Mouse (Mus musculus) neural tube, embryonic 12.5 days (tissue): Measurements from ENCODE around the gene Cst3. TPM values are rescaled to one million over a fixed set of nuclear protein-coding genes. Genes with fewer than 3 reads are reported as not detected.

Experiments used
- ATAC-seq: fragments of 200-750 bp; cut with Nextera tagmentation; 2 replicates; pipeline ENCODE4 v1.8.0; 2017; ENCODE audit warnings: low read depth, mild to moderate bottlenecking, moderate TSS enrichment, moderate library complexity; ENCODE audit not compliant: low FRiP score
- H3K27ac ChIP-seq: fragments of 300-500 bp; sonication (generic); 2 replicates; pipeline ENCODE4 v1.5.1; 2016
- H3K27me3 ChIP-seq: fragments of 300-500 bp; sonication (generic); replicated peaks from 2 replicates; pipeline ENCODE4 v1.6.1; 2016; ENCODE audit warnings: mild to moderate bottlenecking
- H3K36me3 ChIP-seq: fragments of 300-500 bp; sonication (generic); 2 replicates; pipeline ENCODE4 v1.6.1; 2016; ENCODE audit warnings: mild to moderate bottlenecking
- H3K4me1 ChIP-seq: fragments of 300-500 bp; sonication (generic); 2 replicates; pipeline ENCODE4 v1.6.1; 2016
- H3K4me2 ChIP-seq: fragments of 300-500 bp; sonication (generic); replicated peaks from 2 replicates; pipeline ENCODE4 v1.6.1; 2016; ENCODE audit warnings: mild to moderate bottlenecking
- H3K4me3 ChIP-seq: fragments of 300-500 bp; sonication (generic); 2 replicates; pipeline ENCODE4 v1.5.1; 2016
- H3K9ac ChIP-seq: fragments of 300-500 bp; sonication (generic); 2 replicates; pipeline ENCODE4 v1.6.1; 2016; ENCODE audit warnings: mild to moderate bottlenecking
- H3K9me3 ChIP-seq: fragments of 300-500 bp; sonication (generic); 2 replicates; pipeline ENCODE4 v1.6.1; 2016; ENCODE audit warnings: mild to moderate bottlenecking
- WGBS: fragments of 180-500 bp; shearing (Covaris S2); methylation state at CpG from one replicate; pipeline ENCODE4 v1.1.7; 2016; 5-methylcytosine and 5-hydroxymethylcytosine counted together
- polyA plus RNA-seq: library from polyadenylated mRNA; unstranded; fragments of >200 nt; fragmentation: Nextera tagmentation; extraction: Ambion mirVana; gene quantifications from 2 replicates; pipeline ENCODE4 v1.2.1, GENCODE M21; 2016

The Cst3 gene
- polyA plus RNA-seq, 1 experiment from 2014 or later, result 332 TPM

- Histone ChIP-seq H3K4me2 (peak overlapping the region; percentile 87), H3K9me3 (no peaks in the 10 kb centered on the region), H3K9ac (peak overlapping the region; percentile 82), H3K36me3 (peaks cover 22% of the 10 kb centered on the region), H3K27ac (peak overlapping the region; percentile 46; the same call in 1 of the 2 replicates), H3K4me3 (peak overlapping the region; percentile 86), H3K27me3 (no peaks in the 10 kb centered on the region), H3K4me1 (peaks cover 27% of the 10 kb centered on the region)
- ATAC-seq, result peak; percentile 81
- WGBS, result 2% methylated on average over 34 of the region's 34 CpGs
Measured at GRCm38 (mm10) chr2:148874617-148875334, 716 bp downstream of the Cst3 start.

- H3K9me3 ChIP-seq, result no peaks in the 10 kb centered on the region
- H3K4me2 ChIP-seq, result peak overlapping the region; percentile 87
- no peaks in the 10 kb centered on the region for H3K27me3 ChIP-seq
- H3K9ac ChIP-seq, result peak overlapping the region; percentile 82
- WGBS, result 68% methylated on average over 3 of the region's 3 CpGs
- peaks cover 22% of the 10 kb centered on the region for H3K36me3 ChIP-seq
- H3K27ac ChIP-seq, result no peak overlapping the region
- H3K4me3 ChIP-seq, result peak overlapping the region; percentile 86
- H3K4me1 ChIP-seq, result peaks cover 27% of the 10 kb centered on the region
- peak; percentile 0; the same call in 1 of the 2 replicates for ATAC-seq
Measured at GRCm38 (mm10) chr2:148874224-148874616, 1.3 kb downstream of the Cst3 start.

GRCm38 (mm10) chr2:148872860-148873259 is 2.6 kb downstream of the Cst3 start:
- no peaks in the 10 kb centered on the region for H3K9me3 ChIP-seq
- no peaks in the 10 kb centered on the region for H3K27me3 ChIP-seq
- no peak overlapping the region for H3K9ac ChIP-seq
- H3K4me2 ChIP-seq, result peak overlapping the region; percentile 87
- no peak overlapping the region for H3K27ac ChIP-seq
- H3K4me1 ChIP-seq, result peaks cover 27% of the 10 kb centered on the region
- ATAC-seq, result no peak
- 89% methylated on average over 4 of the region's 4 CpGs for WGBS
- H3K4me3 ChIP-seq, result no peak overlapping the region
- H3K36me3 ChIP-seq, result peaks cover 22% of the 10 kb centered on the region

- H3K9ac ChIP-seq, result no peak overlapping the region
- H3K9me3 ChIP-seq, result no peaks in the 10 kb centered on the region
- no peak for ATAC-seq
- H3K36me3 ChIP-seq, result peaks cover 22% of the 10 kb centered on the region
- H3K27ac ChIP-seq, result no peak overlapping the region
- no peaks in the 10 kb centered on the region for H3K27me3 ChIP-seq
- H3K4me1 ChIP-seq, result peaks cover 24% of the 10 kb centered on the region
- no peak overlapping the region for H3K4me2 ChIP-seq
- 92% methylated on average over 3 of the region's 3 CpGs for WGBS
- no peak overlapping the region for H3K4me3 ChIP-seq
Measured at GRCm38 (mm10) chr2:148870526-148870925, 5.0 kb downstream of the Cst3 start.

GRCm38 (mm10) chr2:148868959-148869358 is 6.5 kb downstream of the Cst3 start:
- H3K4me3 ChIP-seq, result no peak overlapping the region
- ATAC-seq, result no peak
- no peaks in the 10 kb centered on the region for H3K27me3 ChIP-seq
- 81% methylated on average over 1 of the region's 1 CpGs for WGBS
- no peak overlapping the region for H3K9ac ChIP-seq
- no peak overlapping the region for H3K4me2 ChIP-seq
- peaks cover 22% of the 10 kb centered on the region for H3K36me3 ChIP-seq
- H3K9me3 ChIP-seq, result no peaks in the 10 kb centered on the region
- H3K4me1 ChIP-seq, result peaks cover 17% of the 10 kb centered on the region
- no peak overlapping the region for H3K27ac ChIP-seq

- no peak within 1 kb of the TSS for H3K4me3 ChIP-seq
- H3K27ac ChIP-seq, result no peak within 1 kb of the TSS
- no peak within 1 kb of the TSS for H3K9ac ChIP-seq
- no peak within 1 kb of the TSS for H3K4me2 ChIP-seq
- H3K9me3 ChIP-seq, result no peaks in the 10 kb centered on the region
- H3K27me3 ChIP-seq, result no peaks in the 10 kb centered on the region
- no peaks in the 10 kb centered on the region for H3K36me3 ChIP-seq
- ATAC-seq, result no peak
- no peaks in the 10 kb centered on the region for H3K4me1 ChIP-seq
- WGBS, result 73% methylated on average over 2 of the region's 2 CpGs
Measured at GRCm38 (mm10) chr2:148864966-148865365, 10.5 kb downstream of the Cst3 start, which contains the start of gene 9230104L09Rik. 9230104L09Rik (minus strand) TSS chr2:148865038.

- H3K4me3 ChIP-seq, result no peak overlapping the region
- no peaks in the 10 kb centered on the region for H3K4me1 ChIP-seq
- ATAC-seq, result no peak
- no peak overlapping the region for H3K27ac ChIP-seq
- no peak overlapping the region for H3K4me2 ChIP-seq
- no peak overlapping the region for H3K9ac ChIP-seq
- H3K36me3 ChIP-seq, result no peaks in the 10 kb centered on the region
- no peaks in the 10 kb centered on the region for H3K27me3 ChIP-seq
- no peaks in the 10 kb centered on the region for H3K9me3 ChIP-seq
Measured at GRCm38 (mm10) chr2:148861693-148862092, 13.8 kb downstream of the Cst3 start.

GRCm38 (mm10) chr2:148860993-148861392 is 14.5 kb downstream of the Cst3 start:
- 89% methylated on average over 4 of the region's 4 CpGs for WGBS

GRCm38 (mm10) chr2:148857506-148857905 is 18.0 kb downstream of the Cst3 start:
- Histone ChIP-seq H3K27ac (no peak overlapping the region), H3K9ac (no peak overlapping the region), H3K27me3 (no peaks in the 10 kb centered on the region), H3K9me3 (no peaks in the 10 kb centered on the region), H3K4me2 (no peak overlapping the region), H3K36me3 (no peaks in the 10 kb centered on the region), H3K4me1 (no peaks in the 10 kb centered on the region), H3K4me3 (no peak overlapping the region)
- no peak for ATAC-seq
- WGBS, result 86% methylated on average over 4 of the region's 4 CpGs

More at GRCm38 (mm10) chr2:148860993-148861392, 14.5 kb downstream of the Cst3 start:
- Histone ChIP-seq H3K27me3 (no peaks in the 10 kb centered on the region), H3K9ac (no peak overlapping the region), H3K9me3 (no peaks in the 10 kb centered on the region), H3K4me1 (no peaks in the 10 kb centered on the region), H3K27ac (no peak overlapping the region), H3K4me2 (no peak overlapping the region), H3K36me3 (no peaks in the 10 kb centered on the region), H3K4me3 (no peak overlapping the region)
- no peak for ATAC-seq

GRCm38 (mm10) chr2:148856630-148857400 is 18.7 kb downstream of the Cst3 start:
- 79% methylated on average over 8 of the region's 8 CpGs for WGBS
- no peaks in the 10 kb centered on the region for H3K36me3 ChIP-seq
- no peak for ATAC-seq
- H3K27ac ChIP-seq, result no peak overlapping the region
- H3K4me2 ChIP-seq, result no peak overlapping the region
- H3K9me3 ChIP-seq, result no peaks in the 10 kb centered on the region
- H3K27me3 ChIP-seq, result no peaks in the 10 kb centered on the region
- H3K9ac ChIP-seq, result no peak overlapping the region
- H3K4me3 ChIP-seq, result no peak overlapping the region
- no peaks in the 10 kb centered on the region for H3K4me1 ChIP-seq

GRCm38 (mm10) chr2:148851116-148851906 is 24.2 kb downstream of the Cst3 start:
- Histone ChIP-seq H3K9me3 (no peaks in the 10 kb centered on the region), H3K4me1 (no peaks in the 10 kb centered on the region), H3K4me2 (no peak overlapping the region), H3K27me3 (no peaks in the 10 kb centered on the region), H3K9ac (no peak overlapping the region), H3K36me3 (no peaks in the 10 kb centered on the region), H3K27ac (no peak overlapping the region), H3K4me3 (no peak overlapping the region)
- ATAC-seq, result peak; percentile 78
- WGBS, result 48% methylated on average over 8 of the region's 8 CpGs

- ATAC-seq, result no peak
- Histone ChIP-seq H3K4me2 (no peak overlapping the region), H3K9ac (no peak overlapping the region), H3K9me3 (no peaks in the 10 kb centered on the region), H3K27ac (no peak overlapping the region), H3K36me3 (no peaks in the 10 kb centered on the region), H3K4me1 (no peaks in the 10 kb centered on the region), H3K4me3 (no peak overlapping the region), H3K27me3 (no peaks in the 10 kb centered on the region)
- WGBS, result 91% methylated on average over 2 of the region's 2 CpGs
Measured at GRCm38 (mm10) chr2:148839224-148839623, 36.3 kb downstream of the Cst3 start.
